Mouse (Mus musculus): ENCODE data around the gene Cuedc1. TPM values are rescaled to one million over a fixed set of nuclear protein-coding genes. Genes with fewer than 3 reads are reported as not detected.
"Not testable (repeated sequence)": the region's sequence is repeated elsewhere in the genome, so short reads cannot be mapped to it uniquely, and the experiment has no call there.

Cuedc1 gene
- polyA plus RNA-seq, 1 experiment from 2014 or later, result 53.2 TPM

DNA sequence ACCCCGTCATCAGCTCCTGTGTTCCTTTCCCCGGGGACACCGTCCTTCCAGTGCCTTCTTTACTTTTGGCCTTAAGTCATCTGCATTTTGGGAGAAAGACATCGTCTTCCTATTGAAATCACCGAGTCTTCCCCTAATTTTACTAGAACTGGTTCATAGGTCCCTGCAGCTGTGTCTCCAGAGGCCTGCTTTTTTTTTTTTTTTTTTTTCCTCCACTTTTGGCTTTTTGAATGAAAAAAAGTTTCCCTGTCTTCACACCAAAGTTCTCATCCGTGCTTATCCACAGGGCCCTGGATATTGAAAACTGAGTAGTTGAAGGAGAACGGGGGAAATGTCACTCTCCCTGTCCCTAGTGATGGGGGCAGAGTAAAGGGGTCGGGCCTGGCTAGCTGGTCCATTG is 90.4 kb downstream of the Cuedc1 start:
- WGBS, result 56% methylated on average over 8 of the region's 8 CpGs
- H3K27ac ChIP-seq, result peak overlapping the region; percentile 70; the same call in 1 of the 2 replicates
- no peak overlapping the region; the same call in 1 of the 2 replicates for H3K9ac ChIP-seq
- ATAC-seq (ENCODE audit: low FRiP score), result no peak
- peaks cover 30% of the 10 kb centered on the region for H3K27me3 ChIP-seq
- no peak overlapping the region for H3K4me3 ChIP-seq
- H3K4me1 ChIP-seq, result peaks cover 32% of the 10 kb centered on the region
- H3K36me3 ChIP-seq, result peaks cover 17% of the 10 kb centered on the region
- H3K4me2 ChIP-seq (replicated peaks), result peak overlapping the region; percentile 44
- no peaks in the 10 kb centered on the region for H3K9me3 ChIP-seq (replicated peaks)

GRCm38 (mm10) chr11:88188635-88189034 is 90.8 kb downstream of the Cuedc1 start:
- H3K9me3 ChIP-seq (replicated peaks), result no peaks in the 10 kb centered on the region
- peaks cover 32% of the 10 kb centered on the region for H3K27me3 ChIP-seq
- H3K27ac ChIP-seq, result no peak overlapping the region
- 84% methylated on average over 7 of the region's 7 CpGs for WGBS
- peaks cover 12% of the 10 kb centered on the region for H3K36me3 ChIP-seq
- no peak overlapping the region for H3K4me2 ChIP-seq (replicated peaks)
- H3K9ac ChIP-seq, result no peak overlapping the region
- H3K4me3 ChIP-seq, result no peak overlapping the region
- peaks cover 36% of the 10 kb centered on the region for H3K4me1 ChIP-seq
- no peak for ATAC-seq (ENCODE audit: low FRiP score)

DNA sequence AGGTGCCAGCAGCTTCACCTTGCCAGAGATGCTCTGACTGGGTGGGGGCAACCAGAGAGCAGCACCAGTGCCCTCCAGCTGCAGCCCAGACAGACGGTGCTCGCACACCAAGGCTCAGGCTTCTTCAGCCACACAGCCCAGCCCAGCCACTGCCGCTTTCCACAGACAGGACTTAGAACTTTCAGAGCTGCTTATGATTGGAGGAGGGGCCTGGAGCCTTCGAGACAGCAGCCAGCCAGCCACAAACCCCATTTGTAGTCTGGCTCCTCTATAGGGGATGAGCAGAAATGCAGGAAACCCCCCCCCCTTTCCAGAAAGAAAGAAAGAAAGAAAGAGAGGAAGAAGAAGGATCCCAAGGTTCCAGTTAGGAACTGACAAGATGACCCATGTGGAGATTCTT is 94.7 kb downstream of the Cuedc1 start:
- Histone ChIP-seq H3K4me3 (no peak overlapping the region), H3K27ac (no peak overlapping the region), H3K9me3 (replicated peaks) (no peaks in the 10 kb centered on the region), H3K9ac (no peak overlapping the region), H3K4me1 (peaks cover 25% of the 10 kb centered on the region), H3K27me3 (peaks cover 49% of the 10 kb centered on the region), H3K36me3 (peaks cover 6% of the 10 kb centered on the region; the same call in 1 of the 2 replicates), H3K4me2 (replicated peaks) (no peak overlapping the region)
- 13% methylated on average over 4 of the region's 4 CpGs for WGBS
- ATAC-seq (ENCODE audit: low FRiP score), result 0 out of 2 replicates have a peak, but pooled peaks have one; percentile 38

DNA sequence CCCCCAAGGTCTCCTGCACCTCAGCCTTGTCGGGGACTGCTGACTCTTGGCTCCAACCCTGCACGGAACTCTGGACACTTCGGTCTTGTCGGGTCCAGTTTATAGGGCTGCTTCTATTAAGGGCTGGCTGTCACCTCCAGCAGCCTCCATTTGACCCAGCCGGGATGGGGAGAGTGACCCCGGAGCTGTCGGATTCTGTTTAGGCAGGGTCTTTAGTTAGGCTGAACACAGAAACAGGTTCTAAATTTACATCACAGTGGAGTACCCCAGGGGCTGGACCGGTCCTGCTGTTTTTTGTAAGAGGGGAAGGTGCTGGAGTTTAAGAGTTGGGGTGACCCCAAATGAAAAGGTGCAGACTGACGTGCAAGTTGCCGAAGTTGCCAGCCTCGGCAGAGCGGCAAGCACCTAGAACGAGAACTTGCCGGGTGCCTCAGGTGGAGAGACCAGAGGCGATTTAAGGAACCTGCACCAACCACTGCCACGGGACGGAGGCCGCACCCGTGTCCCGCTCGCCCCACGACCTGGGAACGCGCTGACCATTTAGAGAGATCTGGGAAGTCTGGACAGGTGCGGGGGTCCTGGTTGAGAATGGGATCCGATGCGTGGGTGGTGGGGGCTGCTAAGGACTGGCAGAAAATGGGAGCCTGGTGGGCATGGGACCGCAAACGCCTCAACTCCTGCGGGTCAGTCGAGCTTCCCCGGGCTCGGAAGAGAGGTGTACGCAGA is 95.4 kb downstream of the Cuedc1 start:
- Histone ChIP-seq H3K9me3 (replicated peaks) (no peaks in the 10 kb centered on the region), H3K4me3 (no peak overlapping the region), H3K27ac (no peak overlapping the region), H3K36me3 (peaks cover 6% of the 10 kb centered on the region; the same call in 1 of the 2 replicates), H3K27me3 (peaks cover 49% of the 10 kb centered on the region), H3K4me2 (replicated peaks) (peak overlapping the region; percentile 29), H3K9ac (peak overlapping the region; percentile 36; the same call in 1 of the 2 replicates), H3K4me1 (peaks cover 19% of the 10 kb centered on the region)
- WGBS, result 4% methylated on average over 34 of the region's 34 CpGs
- no peak for ATAC-seq (ENCODE audit: low FRiP score)

DNA sequence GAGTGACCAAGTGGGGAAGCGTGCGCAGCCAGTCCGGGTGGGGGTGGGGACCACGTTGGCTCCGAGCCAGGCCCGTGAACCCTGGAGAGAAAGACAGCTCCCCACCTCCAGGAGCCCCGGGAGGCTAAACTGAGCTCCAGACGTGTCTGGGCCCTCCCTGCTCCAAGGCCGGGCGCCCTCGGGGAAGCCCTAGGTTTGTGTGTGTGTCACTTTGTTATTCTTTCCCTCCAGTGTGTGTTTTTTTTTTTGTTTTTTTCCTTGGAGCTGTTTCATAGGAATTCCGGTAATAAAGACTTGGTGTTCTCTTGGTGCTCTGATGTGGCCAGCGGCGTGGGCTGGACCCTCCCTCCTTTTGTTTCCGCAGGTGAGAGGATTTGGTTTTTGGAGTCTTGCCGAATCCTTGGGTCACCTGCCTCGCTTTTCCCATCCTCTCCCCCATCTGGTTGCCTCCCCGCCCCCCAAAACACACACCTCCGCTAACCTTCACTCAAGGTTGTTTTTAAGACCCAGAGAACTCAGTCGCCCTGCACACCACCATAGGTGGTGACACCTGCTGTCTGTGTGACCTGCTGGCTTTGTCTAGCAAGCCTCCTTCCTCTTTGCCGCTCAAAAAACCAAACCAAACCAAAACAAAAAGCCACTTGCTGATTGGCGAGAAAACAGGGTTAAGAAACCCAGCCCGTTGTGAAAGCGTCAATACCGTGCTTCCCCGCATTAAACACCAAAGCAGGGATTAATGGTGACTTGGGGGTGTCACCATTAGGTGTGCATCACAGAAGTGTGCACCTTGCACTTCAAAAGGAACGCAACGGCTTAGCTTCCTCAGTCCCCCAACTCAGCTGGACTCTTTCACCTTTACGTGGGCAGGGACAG is 96.2 kb downstream of the Cuedc1 start:
- H3K4me1 ChIP-seq, result peaks cover 19% of the 10 kb centered on the region
- H3K9me3 ChIP-seq (replicated peaks), result no peaks in the 10 kb centered on the region
- H3K27ac ChIP-seq, result no peak overlapping the region
- no peak overlapping the region for H3K4me3 ChIP-seq
- WGBS, result 10% methylated on average over 29 of the region's 29 CpGs
- ATAC-seq (ENCODE audit: low FRiP score), result no peak
- peaks cover 6% of the 10 kb centered on the region; the same call in 1 of the 2 replicates for H3K36me3 ChIP-seq
- peak overlapping the region; percentile 36; the same call in 1 of the 2 replicates for H3K9ac ChIP-seq
- H3K27me3 ChIP-seq, result peaks cover 48% of the 10 kb centered on the region
- H3K4me2 ChIP-seq (replicated peaks), result peak overlapping the region; percentile 29

GRCm38 (mm10) chr11:88195699-88196098 is 97.8 kb downstream of the Cuedc1 start:
- not testable (repeated sequence) for H3K4me2 ChIP-seq (replicated peaks); H3K4me3 ChIP-seq; H3K27ac ChIP-seq; H3K9ac ChIP-seq; H3K36me3 ChIP-seq; ATAC-seq (ENCODE audit: low FRiP score); H3K9me3 ChIP-seq (replicated peaks)
- 79% methylated on average over 3 of the region's 3 CpGs for WGBS
- Histone ChIP-seq H3K4me1 (peaks cover 19% of the 10 kb centered on the region), H3K27me3 (peaks cover 45% of the 10 kb centered on the region)

- H3K36me3 ChIP-seq, result no peaks in the 10 kb centered on the region
- H3K4me3 ChIP-seq, result no peak overlapping the region
- H3K27ac ChIP-seq, result no peak overlapping the region
- no peaks in the 10 kb centered on the region for H3K9me3 ChIP-seq (replicated peaks)
- H3K9ac ChIP-seq, result no peak overlapping the region
- 7% methylated on average over 2 of the region's 2 CpGs for WGBS
- peaks cover 32% of the 10 kb centered on the region for H3K27me3 ChIP-seq
- no peak for ATAC-seq (ENCODE audit: low FRiP score)
- peaks cover 19% of the 10 kb centered on the region for H3K4me1 ChIP-seq
- H3K4me2 ChIP-seq (replicated peaks), result no peak overlapping the region
Measured at GRCm38 (mm10) chr11:88197153-88197576, 99.3 kb downstream of the Cuedc1 start.

DNA sequence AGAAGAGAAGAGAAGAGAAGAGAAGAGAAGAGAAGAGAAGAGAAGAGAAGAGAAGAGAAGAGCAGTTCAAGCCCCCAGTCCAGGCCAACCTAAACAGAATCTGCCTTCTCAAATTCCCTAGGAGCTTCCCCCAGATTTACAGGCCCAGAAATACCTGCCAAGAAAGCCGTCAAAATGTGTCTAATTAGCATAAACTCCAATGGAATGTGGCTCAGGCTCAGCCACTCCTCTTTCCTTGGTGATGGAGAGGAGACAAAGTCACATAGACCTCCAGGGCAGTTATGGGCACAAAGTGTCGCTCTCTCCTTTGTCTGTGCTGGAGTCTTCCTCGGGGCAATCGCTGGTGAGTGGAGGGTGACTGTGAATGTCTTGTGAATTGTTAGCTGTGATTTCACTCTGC is 100.4 kb downstream of the Cuedc1 start:
- ATAC-seq (ENCODE audit: low FRiP score), result no peak
- H3K9ac ChIP-seq, result no peak overlapping the region
- peaks cover 12% of the 10 kb centered on the region for H3K4me1 ChIP-seq

DNA sequence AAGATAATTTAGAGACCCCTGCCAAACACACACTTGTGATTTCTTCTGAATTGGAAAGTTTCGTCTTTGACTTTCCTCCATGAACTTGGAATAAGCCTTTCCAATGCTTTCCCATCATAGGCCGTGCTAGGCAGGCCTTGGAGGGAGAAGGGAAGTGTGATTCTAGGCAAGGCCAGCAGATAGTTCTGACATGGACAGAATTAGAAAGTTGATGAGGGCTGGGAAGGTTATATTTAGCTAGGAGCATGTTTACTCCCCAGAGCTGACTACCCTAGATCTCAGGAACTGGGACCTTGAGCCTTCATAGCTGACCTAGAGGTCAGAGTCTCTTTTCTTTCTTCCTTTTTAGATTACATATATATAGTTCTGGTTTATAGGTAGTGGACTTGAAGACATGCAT is 103.3 kb downstream of the Cuedc1 start:
- H3K9me3 ChIP-seq (replicated peaks), result no peaks in the 10 kb centered on the region
- peaks cover 2% of the 10 kb centered on the region; the same call in 1 of the 2 replicates for H3K27me3 ChIP-seq

More for the DNA sequence above, 100.4 kb downstream of the Cuedc1 start:
- Histone ChIP-seq H3K9me3 (replicated peaks) (no peaks in the 10 kb centered on the region), H3K36me3 (no peaks in the 10 kb centered on the region), H3K4me2 (replicated peaks) (no peak overlapping the region), H3K4me3 (no peak overlapping the region), H3K27ac (no peak overlapping the region), H3K27me3 (peaks cover 21% of the 10 kb centered on the region)
- 20% methylated on average over 4 of the region's 4 CpGs for WGBS

GRCm38 (mm10) chr11:88202077-88202476 is 104.2 kb downstream of the Cuedc1 start:
- Histone ChIP-seq H3K36me3 (peaks cover under 1% of the 10 kb centered on the region; the same call in 1 of the 2 replicates), H3K9me3 (replicated peaks) (no peaks in the 10 kb centered on the region), H3K4me1 (peaks cover 23% of the 10 kb centered on the region), H3K9ac (0 out of 2 replicates have a peak overlapping the region, but pooled peaks have one; percentile 19), H3K4me2 (replicated peaks) (no peak overlapping the region), H3K4me3 (no peak overlapping the region), H3K27me3 (no peaks in the 10 kb centered on the region), H3K27ac (no peak overlapping the region)
- no peak for ATAC-seq (ENCODE audit: low FRiP score)
- 5% methylated on average over 2 of the region's 2 CpGs for WGBS

More for the DNA sequence above, 103.3 kb downstream of the Cuedc1 start:
- WGBS, result 82% methylated on average over 2 of the region's 2 CpGs
- Histone ChIP-seq H3K36me3 (no peaks in the 10 kb centered on the region), H3K27ac (no peak overlapping the region), H3K4me1 (peaks cover 23% of the 10 kb centered on the region), H3K4me2 (replicated peaks) (no peak overlapping the region), H3K9ac (no peak overlapping the region; the same call in 1 of the 2 replicates), H3K4me3 (no peak overlapping the region)
- no peak for ATAC-seq (ENCODE audit: low FRiP score)

- WGBS, result under 1% methylated on average over 51 of the region's 51 CpGs
- Histone ChIP-seq H3K4me1 (peaks cover 25% of the 10 kb centered on the region), H3K36me3 (peaks cover 3% of the 10 kb centered on the region; the same call in 1 of the 2 replicates), H3K4me3 (peak within 1 kb of the TSS; percentile 81), H3K27ac (peak within 1 kb of the TSS; percentile 83), H3K27me3 (no peaks in the 10 kb centered on the region), H3K4me2 (replicated peaks) (peak within 1 kb of the TSS; percentile 74), H3K9ac (peak within 1 kb of the TSS; percentile 87), H3K9me3 (replicated peaks) (no peaks in the 10 kb centered on the region)
- ATAC-seq (ENCODE audit: low FRiP score), result peak; percentile 92
Measured at GRCm38 (mm10) chr11:88203712-88204532, 106.1 kb downstream of the Cuedc1 start, which contains the start of gene Mrps23. TSS of gene Mrps23 (plus strand) at chr11:88204388.
